Mouse (Mus musculus) WW6 (cell line): ENCODE data around the gene Arhgap17.

ENCODE experiments used
- DNase-seq: peaks from one replicate; pipeline ENCODE4 v3.0.0-alpha.2; 2013; ENCODE audit warnings: low read depth, low spot score

Arhgap17 gene

DNA sequence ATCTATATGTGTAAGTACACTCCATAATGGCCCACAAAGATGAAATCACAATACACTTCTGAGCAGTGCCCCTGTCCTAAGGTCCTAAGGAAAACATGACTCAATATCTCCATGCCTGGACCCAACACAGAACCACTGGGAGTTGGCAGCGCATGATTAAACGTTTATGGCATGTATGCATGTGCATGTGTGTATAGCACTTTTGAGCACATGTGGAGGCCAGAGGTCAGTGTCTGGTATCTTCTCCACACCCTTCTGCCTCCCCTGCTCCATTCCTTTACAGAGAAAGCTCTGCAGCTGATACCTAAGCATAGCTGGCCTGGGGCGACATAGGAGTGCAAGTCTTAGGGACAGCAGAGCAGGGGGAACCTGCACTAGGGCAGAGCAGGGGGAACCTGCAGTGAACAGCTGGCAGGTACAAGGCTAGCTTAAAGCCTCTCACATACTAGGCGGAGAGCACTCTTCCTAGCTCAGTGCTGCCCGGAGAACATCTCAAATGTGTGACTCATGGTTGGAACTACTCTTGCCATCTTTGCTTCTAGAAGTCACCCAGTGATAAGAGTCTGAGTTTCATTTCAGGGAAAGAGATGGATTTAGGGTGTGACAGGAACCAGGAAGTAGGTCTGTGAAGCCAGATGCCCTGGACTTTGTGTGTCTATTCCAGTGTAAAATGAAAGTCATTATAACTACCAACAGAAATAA, 25.5 kb downstream of the Arhgap17 start:
- no peak for DNase-seq

DNA sequence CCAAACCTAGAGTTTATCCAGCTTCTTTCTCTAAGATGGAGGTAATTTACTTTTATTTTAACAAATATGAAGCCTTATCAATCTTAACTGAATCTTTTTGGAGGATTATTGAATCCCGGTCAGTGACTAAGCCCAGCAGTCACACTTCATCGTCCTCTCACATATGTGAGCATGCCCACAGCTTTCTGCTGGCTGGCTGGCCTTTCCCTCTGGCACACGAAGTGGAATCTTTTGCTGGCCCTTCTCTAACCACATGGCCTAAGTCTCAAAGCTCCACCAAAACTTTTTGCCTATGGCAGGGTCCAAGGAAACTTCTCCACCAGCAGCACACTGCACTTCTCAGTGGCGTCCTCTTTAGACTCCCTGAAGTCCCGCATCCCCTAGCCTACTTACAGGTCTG, 27.8 kb downstream of the Arhgap17 start:
- DNase-seq: no peak

- no peak for DNase-seq
Measured at GRCm38 (mm10) chr7:123338351-123338750, 31.4 kb downstream of the Arhgap17 start.

DNA sequence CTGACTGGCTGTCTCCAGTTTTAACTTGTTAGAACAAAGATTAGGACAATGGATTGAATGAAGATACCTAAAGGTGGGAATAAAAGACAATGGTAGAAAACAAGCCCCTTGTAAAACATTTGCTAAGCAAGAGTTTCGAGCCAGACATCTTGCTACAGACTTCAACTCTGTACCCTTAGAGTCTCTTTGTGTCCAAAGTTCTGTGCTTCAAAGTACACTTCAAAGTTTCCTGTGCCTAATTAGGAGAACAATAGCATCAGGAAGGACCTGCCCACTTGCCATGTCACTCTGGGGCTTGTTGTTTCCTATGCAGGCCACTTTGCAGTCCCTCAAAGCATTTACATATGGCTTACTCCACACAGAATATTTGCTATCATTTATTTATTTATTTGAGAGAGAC, 33.4 kb downstream of the Arhgap17 start:
- DNase-seq: no peak

- DNase-seq: no peak
Measured at GRCm38 (mm10) chr7:123330506-123330905, 39.2 kb downstream of the Arhgap17 start.

DNA sequence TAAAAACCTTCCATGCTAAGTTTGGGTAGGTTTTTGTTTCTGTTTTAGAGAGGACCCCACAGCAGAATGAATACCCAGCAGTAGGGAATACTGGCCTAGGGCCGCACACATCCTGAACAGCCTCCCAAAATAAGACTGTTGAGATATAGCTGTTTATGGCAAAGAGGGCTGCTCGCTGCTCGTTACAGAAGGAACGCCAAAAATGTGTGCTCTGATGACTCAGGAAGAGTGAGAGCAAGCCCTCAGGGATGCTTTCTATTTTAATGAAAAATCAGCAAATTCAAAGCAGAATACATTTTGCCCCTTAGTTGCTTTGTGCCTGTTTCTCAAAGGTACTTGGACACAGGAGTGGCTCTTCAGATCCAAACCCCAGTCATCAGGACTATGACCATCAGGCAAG, 41.8 kb downstream of the Arhgap17 start:
- DNase-seq: no peak

DNA sequence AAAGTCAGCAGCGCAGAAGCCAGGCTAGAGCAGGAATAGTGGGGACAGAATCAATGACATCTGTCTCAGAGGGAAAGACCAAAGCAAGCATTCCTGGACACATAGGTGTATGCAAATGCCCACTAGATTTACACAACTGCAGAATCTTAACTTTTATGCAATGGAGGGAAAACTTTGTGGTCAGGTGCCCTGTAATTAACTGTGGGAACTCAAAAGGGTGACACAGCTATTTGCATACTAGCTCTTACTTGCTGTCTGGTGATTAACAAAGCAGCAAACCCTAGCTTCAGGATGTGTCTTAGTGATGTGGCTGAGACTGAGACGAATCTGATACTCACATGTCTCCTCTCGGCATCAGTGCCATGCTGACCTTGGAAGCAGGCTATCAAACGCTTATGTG, 42.8 kb downstream of the Arhgap17 start:
- DNase-seq: no peak

- no peak for DNase-seq
Measured at GRCm38 (mm10) chr7:123326062-123326461, 43.7 kb downstream of the Arhgap17 start.

DNA sequence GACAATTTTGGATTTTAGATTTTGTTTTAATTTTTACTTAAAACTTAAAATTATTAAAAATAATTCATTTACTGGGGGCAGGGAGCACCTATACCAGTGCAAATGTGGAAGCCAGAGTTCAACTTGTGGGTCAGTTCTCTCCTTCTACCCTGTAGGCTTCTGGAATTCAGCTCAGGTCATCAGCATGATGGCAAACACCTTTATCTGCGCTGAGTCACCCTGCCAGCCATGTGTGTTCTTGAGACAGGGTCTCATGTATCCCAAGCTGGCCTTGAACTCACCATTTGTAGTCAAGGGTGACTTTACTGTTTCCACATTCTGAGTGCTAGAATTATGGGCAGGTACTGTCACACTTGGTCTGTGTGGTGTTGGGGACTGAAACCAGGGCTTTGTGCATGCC, 45.6 kb downstream of the Arhgap17 start:
- no peak for DNase-seq

GRCm38 (mm10) chr7:123323388-123323787, 46.3 kb downstream of the Arhgap17 start:
- DNase-seq: no peak

DNA sequence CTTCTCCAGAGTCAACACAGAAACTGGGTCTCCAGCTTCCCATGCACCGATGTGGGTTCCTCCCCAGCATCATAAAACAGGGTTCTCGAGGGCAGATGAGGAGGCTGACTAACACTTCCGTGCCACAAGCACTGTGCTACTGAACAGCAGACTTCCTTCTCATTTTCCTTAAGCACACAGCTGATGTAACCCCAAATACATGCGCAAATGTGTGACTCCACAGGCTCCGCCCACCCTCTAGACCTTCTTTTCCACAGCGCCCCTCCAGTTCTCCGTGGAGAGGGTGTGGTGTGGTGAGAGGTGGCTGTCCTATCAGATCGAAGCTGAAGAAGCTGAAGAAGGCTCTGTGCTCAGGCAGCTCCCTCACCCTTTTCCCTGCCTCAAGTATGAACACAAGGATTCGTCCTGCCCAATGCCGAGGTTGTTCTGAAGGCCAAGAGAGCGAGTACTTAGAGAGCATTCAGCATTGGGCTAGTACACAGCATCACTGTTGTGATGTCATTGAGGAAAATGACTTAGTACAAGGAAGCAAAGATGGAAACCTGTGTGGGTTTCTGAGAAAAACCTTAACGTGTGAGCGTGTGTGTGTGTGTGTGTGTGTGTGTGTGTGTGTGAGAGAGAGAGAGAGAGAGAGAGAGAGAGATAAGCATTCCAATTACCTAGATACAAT, 47.1 kb downstream of the Arhgap17 start:
- DNase-seq: no peak

DNA sequence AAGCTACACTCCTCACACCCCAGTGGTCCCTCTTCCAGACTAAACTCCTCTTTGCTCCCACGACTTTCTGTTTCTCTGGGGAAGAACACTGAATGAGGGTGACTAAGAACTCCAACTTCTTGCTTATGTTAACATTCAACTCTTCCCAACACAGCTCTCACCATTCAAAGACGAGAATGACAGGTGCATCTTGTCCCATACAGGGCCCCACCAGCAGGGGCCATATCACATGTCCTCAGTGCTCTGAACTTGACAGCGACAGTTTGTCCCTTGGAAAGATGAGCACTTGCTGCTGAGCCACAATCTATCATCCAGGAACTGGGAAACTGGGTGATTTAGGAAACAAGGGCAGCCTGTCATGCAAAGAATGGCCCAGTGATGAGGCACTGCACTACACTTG, 57.0 kb downstream of the Arhgap17 start:
- DNase-seq: no peak

- DNase-seq: no peak
Measured at GRCm38 (mm10) chr7:123311836-123312235, 57.9 kb downstream of the Arhgap17 start.

GRCm38 (mm10) chr7:123307887-123308558, 61.7 kb downstream of the Arhgap17 start:
- DNase-seq: no peak

- DNase-seq: no peak
Measured at GRCm38 (mm10) chr7:123307236-123307635, 62.5 kb downstream of the Arhgap17 start.

DNA sequence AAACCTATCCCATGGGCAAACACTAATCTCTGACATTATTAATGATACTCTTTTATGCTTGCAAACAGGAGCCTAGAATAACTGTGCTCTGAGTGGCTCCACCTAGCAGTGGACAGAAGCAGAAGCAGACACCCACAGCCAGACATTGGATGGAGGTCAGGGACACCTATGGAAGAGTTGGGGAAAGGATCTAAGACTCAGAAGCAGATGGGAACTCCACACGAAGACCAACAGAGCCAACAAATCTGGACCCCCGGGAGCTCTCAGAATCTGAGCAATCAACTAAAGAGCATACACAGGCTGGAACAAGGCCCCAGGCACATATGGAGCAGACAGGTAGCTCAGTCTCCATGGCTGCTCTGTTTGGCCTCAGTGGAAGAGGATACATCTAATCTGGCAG, 64.3 kb downstream of the Arhgap17 start:
- no peak for DNase-seq

DNA sequence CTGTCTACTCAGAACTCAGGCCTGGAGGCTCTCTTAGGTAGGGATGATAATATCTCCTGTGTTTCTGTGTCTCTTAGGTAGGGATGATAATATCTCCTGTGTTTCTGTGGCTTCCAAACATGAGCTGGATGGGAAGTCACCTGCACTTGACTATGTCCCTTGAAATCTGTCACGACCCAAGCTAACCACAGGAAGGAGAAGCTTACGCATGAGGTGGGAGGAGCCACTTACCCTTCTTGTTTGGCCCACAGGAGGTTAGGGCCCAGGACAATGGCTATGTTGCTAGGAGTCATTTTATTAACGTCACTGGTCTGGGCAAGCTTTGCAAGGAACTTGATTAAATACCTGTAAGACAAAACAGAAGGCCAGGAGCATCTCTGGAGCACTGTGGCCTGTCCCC, 69.5 kb downstream of the Arhgap17 start:
- no peak for DNase-seq

GRCm38 (mm10) chr7:123298225-123298624, 71.5 kb downstream of the Arhgap17 start:
- no peak for DNase-seq

DNA sequence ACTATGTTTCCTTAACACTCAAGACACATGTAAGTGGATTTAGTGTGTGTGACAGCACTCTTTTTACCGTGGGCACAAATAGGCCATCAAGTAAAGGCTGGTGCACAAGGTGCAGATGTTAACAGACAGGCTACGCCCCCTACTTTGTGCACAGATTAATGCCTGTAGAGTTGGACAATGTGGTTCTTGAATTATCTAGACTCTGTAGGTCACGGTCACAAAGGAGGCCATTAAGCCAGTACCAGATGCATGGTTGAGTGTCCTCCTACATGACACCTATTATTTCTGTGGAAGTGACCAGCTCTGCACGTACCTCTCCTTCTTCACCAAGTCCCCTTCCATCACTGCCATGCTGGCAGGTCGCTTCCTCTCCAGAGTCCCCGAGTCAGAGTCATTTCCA, 73.6 kb downstream of the Arhgap17 start:
- DNase-seq: no peak

DNA sequence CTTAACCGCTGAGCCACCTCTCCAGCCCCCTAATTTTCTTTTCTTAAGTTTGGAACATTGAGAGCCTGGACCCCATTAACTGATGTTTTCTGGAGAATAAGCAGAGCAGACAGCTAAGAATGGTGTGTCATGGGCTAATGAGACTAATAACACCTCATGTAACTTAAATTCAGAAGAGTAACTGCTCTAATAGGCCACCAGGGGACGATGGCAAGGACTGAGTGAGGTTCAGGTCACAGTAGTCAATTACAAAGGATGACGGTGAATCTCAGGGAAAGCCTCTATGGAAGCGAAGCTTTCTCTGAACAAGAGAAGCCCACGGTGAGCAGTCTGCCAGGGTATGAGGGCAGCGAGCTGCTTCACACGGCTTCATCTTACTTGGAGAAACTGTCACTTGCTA, 74.3 kb downstream of the Arhgap17 start:
- no peak for DNase-seq

DNA sequence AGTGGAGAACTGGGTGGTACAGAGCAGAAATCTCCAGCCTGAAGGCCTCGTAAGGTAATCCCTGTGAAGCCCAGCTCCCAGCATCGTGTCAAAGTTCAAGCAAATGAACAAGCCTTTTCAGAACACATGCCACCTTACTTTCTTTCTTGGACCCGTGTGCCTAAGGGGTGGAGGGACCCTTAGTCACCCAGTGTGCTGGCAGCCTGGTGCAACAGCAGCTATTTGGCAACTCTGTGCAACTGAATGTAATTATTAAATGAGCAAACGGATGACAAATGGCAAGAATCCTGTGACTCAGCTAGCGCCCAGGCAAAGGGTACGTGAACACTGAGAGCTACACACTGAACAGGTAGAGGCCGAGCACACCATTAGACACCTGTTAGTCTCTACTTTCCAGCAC, 75.8 kb downstream of the Arhgap17 start:
- no peak for DNase-seq

GRCm38 (mm10) chr7:123291942-123292341, 77.8 kb downstream of the Arhgap17 start:
- no peak for DNase-seq

GRCm38 (mm10) chr7:123289176-123289575, 80.5 kb downstream of the Arhgap17 start:
- no peak for DNase-seq
